ENCODE assay signal across 8 mouse cellular contexts in genomic region chr8:88252791-88253190, GRCm38 (mm10). TPM values are rescaled to one million over a fixed set of nuclear protein-coding genes. Genes with fewer than 3 reads are reported as not detected.
DNase-seq lines count a peak whose midpoint lies in the region; ATAC-seq and TF ChIP-seq lines count a peak whose summit lies in the region.

No protein-coding gene starts in this region.

- no peak for ATAC-seq in heart, postnatal 0 days (ENCODE audit: insufficient read depth, low read depth)

- no peak for TF ChIP-seq EP300 in heart, postnatal 0 days (IDR thresholded peaks at IDR 0.05; ENCODE audit: low read depth)

- H3K27me3 ChIP-seq in heart, postnatal 0 days (ENCODE audit: control insufficient read depth, insufficient read depth, low read length), result no peaks in the 10 kb centered on the region
- H3K27me3 ChIP-seq in heart, embryonic 10.5 days (ENCODE audit: insufficient read depth, poor library complexity, severe bottlenecking), result no peaks in the 10 kb centered on the region
- H3K27me3 ChIP-seq in embryonic facial prominence, embryonic 10.5 days (replicated peaks; ENCODE audit: low read depth, poor library complexity, severe bottlenecking), result no peaks in the 10 kb centered on the region
- H3K27me3 ChIP-seq in midbrain, embryonic 10.5 days (ENCODE audit: low read depth, poor library complexity, severe bottlenecking), result no peaks in the 10 kb centered on the region

- WGBS in heart, postnatal 0 days, result 90% methylated on average over 3 of the region's 3 CpGs
- 78% methylated on average over 3 of the region's 3 CpGs for WGBS in heart, embryonic 10.5 days
- 80% methylated on average over 3 of the region's 3 CpGs for WGBS in embryonic facial prominence, embryonic 10.5 days
- WGBS in midbrain, embryonic 10.5 days, result 81% methylated on average over 3 of the region's 3 CpGs

- peak; percentile 46 for TF ChIP-seq CTCF in heart, postnatal 0 days (IDR thresholded peaks at IDR 0.05; ENCODE audit: low read depth)

- peak; percentile 20 for DNase-seq in heart, postnatal 0 days (ENCODE audit: low spot score)
- DNase-seq in heart, embryonic 10.5 days (ENCODE audit: low spot score), result no peak
- peak; percentile 56 for DNase-seq in right cerebral cortex, postnatal 4 days
- DNase-seq in right cerebral cortex, postnatal 36 days (ENCODE audit: low spot score in 2 of 2), result no peak
- peak; percentile 51 for DNase-seq in embryonic facial prominence, embryonic 10.5 days (ENCODE audit: low spot score)
- DNase-seq in lung, postnatal 4 days, result peak; percentile 51 to 70
- no peak for DNase-seq in frontal cortex, postnatal 10 days (ENCODE audit: low spot score in 2 of 2)
- DNase-seq in midbrain, embryonic 10.5 days (ENCODE audit: low spot score), result no peak

- no peak overlapping the region for H3K4me2 ChIP-seq in heart, postnatal 0 days (ENCODE audit: low read depth, low read length)

- H3K36me3 ChIP-seq in heart, postnatal 0 days (replicated peaks; ENCODE audit: control insufficient read depth, insufficient read depth, low read length), result peaks cover 70% of the 10 kb centered on the region
- H3K36me3 ChIP-seq in heart, embryonic 10.5 days, result peaks cover 75% of the 10 kb centered on the region
- peaks cover 87% of the 10 kb centered on the region for H3K36me3 ChIP-seq in embryonic facial prominence, embryonic 10.5 days (replicated peaks)
- H3K36me3 ChIP-seq in midbrain, embryonic 10.5 days, result peaks cover 87% of the 10 kb centered on the region

- H3K9me3 ChIP-seq in heart, postnatal 0 days (replicated peaks; ENCODE audit: control insufficient read depth, low read length), result no peaks in the 10 kb centered on the region
- no peaks in the 10 kb centered on the region for H3K9me3 ChIP-seq in heart, embryonic 10.5 days
- no peaks in the 10 kb centered on the region for H3K9me3 ChIP-seq in embryonic facial prominence, embryonic 10.5 days
- H3K9me3 ChIP-seq in midbrain, embryonic 10.5 days (replicated peaks), result no peaks in the 10 kb centered on the region

- no peak overlapping the region for H3K27ac ChIP-seq in heart, postnatal 0 days (ENCODE audit: low read depth)
- no peak overlapping the region for H3K27ac ChIP-seq in heart, embryonic 10.5 days
- H3K27ac ChIP-seq in embryonic facial prominence, embryonic 10.5 days (replicated peaks), result no peak overlapping the region
- H3K27ac ChIP-seq in midbrain, embryonic 10.5 days (replicated peaks), result no peak overlapping the region

- no peak overlapping the region for H3K4me3 ChIP-seq in heart, postnatal 0 days (ENCODE audit: low read depth, low read length)
- H3K4me3 ChIP-seq in heart, embryonic 10.5 days, result no peak overlapping the region
- H3K4me3 ChIP-seq in embryonic facial prominence, embryonic 10.5 days, result no peak overlapping the region
- no peak overlapping the region for H3K4me3 ChIP-seq in midbrain, embryonic 10.5 days

- H3K9ac ChIP-seq in heart, postnatal 0 days (replicated peaks; ENCODE audit: low read depth, low read length), result no peak overlapping the region

- H3K4me1 ChIP-seq in heart, postnatal 0 days (ENCODE audit: control insufficient read depth, insufficient read depth), result no peaks in the 10 kb centered on the region
- H3K4me1 ChIP-seq in heart, embryonic 10.5 days, result 0 out of 2 replicates have a peak, but pooled peaks cover 3% of the 10 kb centered on the region
- H3K4me1 ChIP-seq in embryonic facial prominence, embryonic 10.5 days, result no peaks in the 10 kb centered on the region
- peaks cover 11% of the 10 kb centered on the region for H3K4me1 ChIP-seq in midbrain, embryonic 10.5 days

RNA-seq across cellular contexts. Expression of gene Adcy7, which starts 19.4 kb away (rescaled TPM):
- 3.5 and 7.3 TPM in 2 replicates for total RNA-seq in heart, postnatal 0 days (2014; rRNA removed; ENCODE audit: low replicate concordance)
- polyA plus RNA-seq in heart, postnatal 0 days (2015; fragmentation: Nextera tagmentation; extraction: Ambion mirVana), result 1.2 and 1.9 TPM in 2 replicates
- polyA plus RNA-seq in heart, embryonic 10.5 days (2016; fragmentation: Nextera tagmentation; extraction: Ambion mirVana), result 3.4 and 4.0 TPM in 2 replicates
- 2.4 and 2.6 TPM in 2 replicates for polyA plus RNA-seq in embryonic facial prominence, embryonic 10.5 days (2016; fragmentation: Nextera tagmentation; extraction: Ambion mirVana)
- 2.2 and 3.2 TPM in 2 replicates for polyA plus RNA-seq in midbrain, embryonic 10.5 days (2016; fragmentation: Nextera tagmentation; extraction: Ambion mirVana)

RNA-seq across cellular contexts. Expression of gene Tent4b, which starts 53.8 kb away (rescaled TPM):
- total RNA-seq in heart, postnatal 0 days (2014; rRNA removed; ENCODE audit: low replicate concordance), result 7.7 and 12.4 TPM in 2 replicates
- 3.1 and 3.8 TPM in 2 replicates for polyA plus RNA-seq in heart, postnatal 0 days (2015; fragmentation: Nextera tagmentation; extraction: Ambion mirVana)
- 7.0 and 11.3 TPM in 2 replicates for polyA plus RNA-seq in heart, embryonic 10.5 days (2016; fragmentation: Nextera tagmentation; extraction: Ambion mirVana)
- polyA plus RNA-seq in embryonic facial prominence, embryonic 10.5 days (2016; fragmentation: Nextera tagmentation; extraction: Ambion mirVana), result 9.9 and 11.6 TPM in 2 replicates
- polyA plus RNA-seq in midbrain, embryonic 10.5 days (2016; fragmentation: Nextera tagmentation; extraction: Ambion mirVana), result 8.2 and 9.5 TPM in 2 replicates

Comparison
In these comparisons a context has a peak if more than half of its experiments do, and no peak if none do; other contexts are left out.
1. DNase-seq: peak in heart, postnatal 0 days (single experiment), right cerebral cortex, postnatal 4 days (single experiment), embryonic facial prominence, embryonic 10.5 days (single experiment) and lung, postnatal 4 days (2 of 2); none in heart, embryonic 10.5 days (single experiment), right cerebral cortex, postnatal 36 days (0 of 2), frontal cortex, postnatal 10 days (0 of 2) and midbrain, embryonic 10.5 days (single experiment).